Mouse (Mus musculus): ENCODE measurements around the gene Meis1. TPM values are rescaled to one million over a fixed set of nuclear protein-coding genes. Genes with fewer than 3 reads are reported as not detected.

Meis1 gene
- total and polyA plus RNA-seq, 3 experiments = 8.2 to 16.5 TPM; not detected in 1

DNA sequence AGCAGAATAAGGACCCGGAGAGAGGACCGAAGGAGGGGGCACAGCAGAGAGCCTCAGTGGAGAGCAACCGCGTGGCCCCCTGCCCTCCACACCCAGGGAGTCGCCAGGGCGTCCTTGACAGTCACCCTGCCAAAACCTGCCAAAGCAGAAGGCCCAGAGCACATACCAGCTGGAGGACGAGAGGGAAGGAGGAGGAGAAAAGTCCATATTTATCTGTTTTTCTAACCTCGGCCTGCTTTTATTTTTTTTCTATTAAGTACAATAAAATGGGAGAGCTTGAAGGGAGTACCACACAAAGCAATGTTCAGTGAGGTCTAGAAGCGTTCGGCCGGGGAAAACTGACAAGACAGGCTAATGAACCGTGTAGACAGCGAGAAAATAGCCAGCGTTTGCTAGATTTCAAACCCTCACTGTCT is 8.4 kb downstream of the Meis1 start:
- H3K27ac ChIP-seq (ENCODE audit: control insufficient read depth, low read depth, low read length) = no peak overlapping the region

DNA sequence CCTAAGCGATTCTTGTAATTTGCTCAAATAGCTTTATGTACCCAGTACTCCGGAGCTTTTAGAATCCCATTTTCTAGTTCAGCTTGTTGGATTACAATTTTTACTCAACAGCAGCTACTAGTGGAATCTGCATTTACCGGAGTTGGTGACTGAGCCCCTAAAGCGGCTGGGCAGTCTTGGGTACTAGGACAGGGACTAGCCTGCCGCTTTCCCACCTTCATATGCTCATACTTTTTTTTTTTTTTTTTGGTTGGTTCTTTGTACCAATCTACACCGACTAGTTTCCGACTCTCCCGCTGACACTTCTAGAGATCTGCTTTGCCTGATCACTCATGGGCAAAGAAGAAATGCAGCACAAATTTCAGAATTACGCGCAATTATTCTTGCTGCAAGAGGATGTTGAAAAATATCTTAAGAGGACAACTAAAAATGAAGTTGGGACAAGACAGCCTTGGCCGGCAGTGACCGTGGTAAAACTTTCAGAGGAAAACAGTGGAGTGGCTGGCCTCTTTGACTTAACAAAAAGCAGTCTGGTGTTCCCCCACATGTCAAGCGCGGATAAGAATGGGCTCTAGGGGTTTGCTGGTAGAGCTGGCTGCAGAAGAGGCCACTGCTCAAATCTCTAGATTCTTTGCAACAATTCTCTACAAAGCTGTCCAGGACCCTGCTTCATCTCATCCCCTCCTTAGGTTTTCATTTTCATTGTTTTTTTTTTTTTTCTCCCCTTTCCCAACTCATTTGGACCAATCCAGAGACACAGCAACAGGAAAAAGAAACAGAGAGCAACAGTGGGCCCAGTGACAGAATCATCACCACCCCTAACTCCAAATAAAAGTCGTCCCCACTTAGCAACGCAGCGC is 9.0 kb downstream of the Meis1 start:
- Histone ChIP-seq H3K36me3 (ENCODE audit: control insufficient read depth in 1 of 2, insufficient read depth in 2 of 2, low read length in 2 of 2) (no peaks in the 10 kb centered on the region; a peak in 1 of 4 replicates), H3K27me3 (ENCODE audit: control insufficient read depth in 1 of 2, insufficient read depth in 2 of 2, low read length in 2 of 2) (no peaks in the 10 kb centered on the region), H3K4me1 (ENCODE audit: control insufficient read depth in 1 of 2, insufficient read depth in 2 of 2, low read length in 2 of 2) (no peaks in the 10 kb centered on the region), H3K9ac (ENCODE audit: control insufficient read depth, low read depth, low read length, poor library complexity, severe bottlenecking) (no peak overlapping the region), H3K27ac (ENCODE audit: control insufficient read depth, low read depth, low read length) (no peak overlapping the region), H3K4me3 (ENCODE audit: control insufficient read depth in 1 of 2, insufficient read depth in 1 of 2, low read depth in 2 of 2, low read length in 2 of 2) (no peak overlapping the region), H3K9me3 (replicated peaks; ENCODE audit: insufficient read depth, low read length) (no peaks in the 10 kb centered on the region), H3K79me2 (ENCODE audit: control insufficient read depth, insufficient read depth, low read length, poor library complexity) (no peaks in the 10 kb centered on the region)
- no peak for TF ChIP-seq ZMIZ1 (IDR thresholded peaks at IDR 0.05; ENCODE audit: low read depth, low read length)
- TF ChIP-seq GATA1 (IDR thresholded peaks at IDR 0.05; ENCODE audit: low read depth, low read length) = no peak
- TF ChIP-seq MXI1 (IDR thresholded peaks at IDR 0.05; ENCODE audit: low read depth, low read length) = no peak
- TF ChIP-seq MAX (IDR thresholded peaks at IDR 0.05; ENCODE audit: low read length) = no peak
- no peak for TF ChIP-seq TCF12 (IDR thresholded peaks at IDR 0.05; ENCODE audit: low read depth, low read length)
- no peak for TF ChIP-seq BHLHE40 (IDR thresholded peaks at IDR 0.05; ENCODE audit: borderline replicate concordance, low read depth, low read length)
- TF ChIP-seq USF1 (IDR thresholded peaks at IDR 0.05; ENCODE audit: low read depth, low read length) = no peak
- no peak for TF ChIP-seq MEF2A (IDR thresholded peaks at IDR 0.05; ENCODE audit: extremely low read depth, insufficient replicate concordance, low read depth, low read length, poor library complexity, severe bottlenecking)
- TF ChIP-seq GABPA (IDR thresholded peaks at IDR 0.05; ENCODE audit: low read depth, low read length) = no peak
- TF ChIP-seq USF2 (IDR thresholded peaks at IDR 0.05; ENCODE audit: borderline replicate concordance in 1 of 2, insufficient read depth in 1 of 2, low read depth in 1 of 2, low read length in 2 of 2) = no peak
- TF ChIP-seq CHD1 (IDR thresholded peaks at IDR 0.05; ENCODE audit: low read depth, low read length) = no peak
- no peak for TF ChIP-seq CHD2 (IDR thresholded peaks at IDR 0.05; ENCODE audit: low read length)
- no peak for TF ChIP-seq TBP (IDR thresholded peaks at IDR 0.05; ENCODE audit: low read depth, low read length)
- TF ChIP-seq ZNF384 (IDR thresholded peaks at IDR 0.05; ENCODE audit: low read depth, low read length) = no peak
- TF ChIP-seq RCOR1 (IDR thresholded peaks at IDR 0.05; ENCODE audit: low read depth, low read length) = no peak
- no peak for DNase-seq (ENCODE audit: low read depth, low spot score)

More for the DNA sequence above, 8.4 kb downstream of the Meis1 start:
- Histone ChIP-seq H3K4me1 (ENCODE audit: control insufficient read depth in 1 of 2, insufficient read depth in 2 of 2, low read length in 2 of 2) (no peaks in the 10 kb centered on the region), H3K36me3 (ENCODE audit: control insufficient read depth in 1 of 2, insufficient read depth in 2 of 2, low read length in 2 of 2) (no peaks in the 10 kb centered on the region; a peak in 1 of 4 replicates), H3K27me3 (ENCODE audit: control insufficient read depth in 1 of 2, insufficient read depth in 2 of 2, low read length in 2 of 2) (no peaks in the 10 kb centered on the region), H3K79me2 (ENCODE audit: control insufficient read depth, insufficient read depth, low read length, poor library complexity) (no peaks in the 10 kb centered on the region), H3K4me3 (ENCODE audit: control insufficient read depth in 1 of 2, insufficient read depth in 1 of 2, low read depth in 2 of 2, low read length in 2 of 2) (no peak overlapping the region), H3K9me3 (replicated peaks; ENCODE audit: insufficient read depth, low read length) (no peaks in the 10 kb centered on the region), H3K9ac (ENCODE audit: control insufficient read depth, low read depth, low read length, poor library complexity, severe bottlenecking) (no peak overlapping the region)
- no peak for TF ChIP-seq ELF1 (IDR thresholded peaks at IDR 0.05; ENCODE audit: low read depth, low read length)
- no peak for TF ChIP-seq MAX (IDR thresholded peaks at IDR 0.05; ENCODE audit: low read length)
- TF ChIP-seq POLR2A (IDR thresholded peaks at IDR 0.05; ENCODE audit: control insufficient read depth in 1 of 2, insufficient read depth in 1 of 2, low read depth in 1 of 2, low read length in 2 of 2, poor library complexity in 1 of 2) = no peak
- TF ChIP-seq UBTF (IDR thresholded peaks at IDR 0.05; ENCODE audit: borderline replicate concordance, insufficient read depth, low read depth, low read length) = no peak
- no peak for TF ChIP-seq SIN3A (IDR thresholded peaks at IDR 0.05; ENCODE audit: low read length)
- no peak for TF ChIP-seq RCOR1 (IDR thresholded peaks at IDR 0.05; ENCODE audit: low read depth, low read length)
- TF ChIP-seq MYB (IDR thresholded peaks at IDR 0.05; ENCODE audit: low read depth, low read length) = no peak
- no peak for TF ChIP-seq TAL1 (IDR thresholded peaks at IDR 0.05; ENCODE audit: low read length)
- no peak for TF ChIP-seq HCFC1 (IDR thresholded peaks at IDR 0.05; ENCODE audit: low read depth, low read length)
- TF ChIP-seq KAT2A (conservative IDR thresholded peaks at IDR 0.05; ENCODE audit: low read depth, low read length) = no peak
- TF ChIP-seq CHD1 (IDR thresholded peaks at IDR 0.05; ENCODE audit: low read depth, low read length) = no peak
- no peak for TF ChIP-seq ZC3H11A (IDR thresholded peaks at IDR 0.05; ENCODE audit: low read depth, low read length)
- TF ChIP-seq JUND (IDR thresholded peaks at IDR 0.05; ENCODE audit: low read depth, low read length) = no peak
- no peak for TF ChIP-seq ZNF384 (IDR thresholded peaks at IDR 0.05; ENCODE audit: low read depth, low read length)
- TF ChIP-seq ZKSCAN1 (IDR thresholded peaks at IDR 0.05; ENCODE audit: low read depth, low read length) = no peak
- no peak for DNase-seq (ENCODE audit: low read depth, low spot score)
